Mouse (Mus musculus) cerebellum, adult 2 months (tissue): ENCODE results near the gene Chil1. TPM values are rescaled to one million over a fixed set of nuclear protein-coding genes. Genes with fewer than 3 reads are reported as not detected.
A peak's percentile ranks its signal among the peaks of the same experiment; 100 is the strongest.

Experiments used
- DNase-seq, 2 experiments: peaks; one replicate each; pipeline ENCODE4 v3.0.0; 2021
- H3K27ac ChIP-seq: fragments of 200-500 bp; 2 replicates; pipeline ENCODE4 v1.5.1; 2012; ENCODE audit warnings: low read length, control low read depth, inconsistent platforms; ENCODE audit not compliant: insufficient read depth
- H3K27me3 ChIP-seq: fragments of 200-500 bp; 2 replicates; pipeline ENCODE4 v1.6.1; 2012; ENCODE audit warnings: inconsistent platforms, mild to moderate bottlenecking, low read length, moderate library complexity; ENCODE audit not compliant: control insufficient read depth, insufficient read depth
- H3K4me1 ChIP-seq: fragments of 200-500 bp; 2 replicates; pipeline ENCODE4 v1.6.1; 2011; ENCODE audit warnings: low read length; ENCODE audit not compliant: control insufficient read depth, insufficient read depth
- H3K4me3 ChIP-seq: fragments of 200-500 bp; replicated peaks from 2 replicates; pipeline ENCODE3; 2011; ENCODE audit warnings: mild to moderate bottlenecking, low read depth, low read length, control low read depth; ENCODE audit not compliant: insufficient read depth
- CTCF ChIP-seq: fragments of 200-500 bp; IDR thresholded peaks from 2 replicates; pipeline ENCODE4 v1.5.1; 2011; ENCODE audit warnings: low read depth, mild to moderate bottlenecking, control low read depth, low read length, moderate library complexity, borderline replicate concordance; ENCODE audit not compliant: insufficient read depth
- POLR2A ChIP-seq: fragments of 200-500 bp; IDR thresholded peaks from 2 replicates; pipeline ENCODE4 v1.6.1; 2011; ENCODE audit warnings: low read length, control low read depth, borderline replicate concordance; ENCODE audit not compliant: insufficient read depth
- WGBS: fragments of 180-500 bp; shearing (Covaris S2); methylation state at CpG from one replicate; pipeline ENCODE4 v1.1.7; 2018; 5-methylcytosine and 5-hydroxymethylcytosine counted together
- polyA plus RNA-seq: library from polyadenylated mRNA; depleted of rRNA; stranded (reverse); fragments of >200 nt; gene quantifications from 2 replicates; pipeline ENCODE4 v1.2.3, GENCODE M21; 2012

Gene Chil1
- polyA plus RNA-seq, 1 experiment, result 24.2 TPM

DNA sequence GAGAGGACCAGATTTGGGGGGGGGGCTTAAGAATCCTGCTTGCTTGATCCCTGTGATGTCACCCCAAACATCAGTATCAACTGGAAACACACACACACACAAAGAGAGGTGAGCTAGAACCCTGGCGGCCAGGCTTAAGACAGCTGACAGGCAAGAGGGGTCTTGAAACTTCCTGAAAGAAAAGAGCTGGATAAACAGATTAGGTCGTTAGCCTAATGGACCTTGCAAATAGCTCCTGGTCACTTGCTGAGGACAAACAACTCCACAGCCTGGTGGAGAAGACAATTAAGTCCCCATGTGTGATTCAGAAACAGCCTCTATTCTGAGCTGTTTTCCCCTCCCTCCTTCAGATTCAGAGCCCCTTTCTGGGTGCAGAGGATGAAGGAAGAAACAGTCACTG, 29.7 kb downstream of the Chil1 start:
- TF ChIP-seq CTCF (no peak), POLR2A (no peak)
- Histone ChIP-seq H3K4me1 (peaks cover 72% of the 10 kb centered on the region), H3K27ac (peak overlapping the region; percentile 72; the same call in 1 of the 2 replicates), H3K4me3 (no peak overlapping the region), H3K27me3 (no peaks in the 10 kb centered on the region)
- 39% methylated on average over 2 of the region's 2 CpGs for WGBS
- DNase-seq, result no peak

- no peak overlapping the region for H3K4me3 ChIP-seq
- TF ChIP-seq POLR2A, result no peak
- no peak for TF ChIP-seq CTCF
- H3K27me3 ChIP-seq, result no peaks in the 10 kb centered on the region
- no peak overlapping the region for H3K27ac ChIP-seq
- no peak for DNase-seq
- WGBS, result 28% methylated on average over 6 of the region's 6 CpGs
- peaks cover 73% of the 10 kb centered on the region for H3K4me1 ChIP-seq
Measured at GRCm38 (mm10) chr1:134212351-134212750, 30.4 kb downstream of the Chil1 start.

GRCm38 (mm10) chr1:134213405-134213804, 31.4 kb downstream of the Chil1 start:
- peaks cover 79% of the 10 kb centered on the region for H3K4me1 ChIP-seq
- WGBS, result 61% methylated on average over 7 of the region's 7 CpGs
- DNase-seq, result no peak
- no peaks in the 10 kb centered on the region for H3K27me3 ChIP-seq
- TF ChIP-seq CTCF, result no peak
- TF ChIP-seq POLR2A, result no peak
- 0 out of 2 replicates have a peak overlapping the region, but pooled peaks have one; percentile 7 for H3K27ac ChIP-seq
- no peak overlapping the region for H3K4me3 ChIP-seq

- no peak overlapping the region for H3K4me3 ChIP-seq
- no peaks in the 10 kb centered on the region for H3K27me3 ChIP-seq
- H3K27ac ChIP-seq, result no peak overlapping the region
- WGBS, result 45% methylated on average over 7 of the region's 7 CpGs
- H3K4me1 ChIP-seq, result peaks cover 79% of the 10 kb centered on the region
- TF ChIP-seq CTCF, result no peak
- TF ChIP-seq POLR2A, result no peak
- no peak for DNase-seq
Measured at GRCm38 (mm10) chr1:134215059-134215458, 33.1 kb downstream of the Chil1 start.

GRCm38 (mm10) chr1:134215751-134216628, 34.0 kb downstream of the Chil1 start:
- DNase-seq, result no peak
- H3K27ac ChIP-seq, result no peak overlapping the region
- 48% methylated on average over 11 of the region's 11 CpGs for WGBS
- no peaks in the 10 kb centered on the region for H3K27me3 ChIP-seq
- H3K4me1 ChIP-seq, result peaks cover 75% of the 10 kb centered on the region
- no peak overlapping the region for H3K4me3 ChIP-seq
- no peak for TF ChIP-seq POLR2A
- TF ChIP-seq CTCF, result no peak

GRCm38 (mm10) chr1:134216629-134216971, 34.6 kb downstream of the Chil1 start:
- DNase-seq, result no peak
- no peak overlapping the region for H3K27ac ChIP-seq
- no peaks in the 10 kb centered on the region for H3K27me3 ChIP-seq
- 90% methylated on average over 2 of the region's 2 CpGs for WGBS
- TF ChIP-seq CTCF (no peak), POLR2A (no peak)
- H3K4me3 ChIP-seq, result no peak overlapping the region
- peaks cover 70% of the 10 kb centered on the region for H3K4me1 ChIP-seq

- peaks cover 66% of the 10 kb centered on the region for H3K4me1 ChIP-seq
- 40% methylated on average over 12 of the region's 12 CpGs for WGBS
- no peak for DNase-seq
- no peaks in the 10 kb centered on the region for H3K27me3 ChIP-seq
- TF ChIP-seq POLR2A (no peak), CTCF (no peak)
- H3K4me3 ChIP-seq, result no peak overlapping the region
- H3K27ac ChIP-seq, result no peak overlapping the region
Measured at GRCm38 (mm10) chr1:134217028-134217481, 35.1 kb downstream of the Chil1 start.

- WGBS, result 88% methylated on average over 3 of the region's 3 CpGs
- DNase-seq, result no peak
- Histone ChIP-seq H3K4me1 (peaks cover 65% of the 10 kb centered on the region), H3K27ac (no peak overlapping the region), H3K4me3 (no peak overlapping the region), H3K27me3 (no peaks in the 10 kb centered on the region)
- TF ChIP-seq CTCF (no peak), POLR2A (no peak)
Measured at GRCm38 (mm10) chr1:134217942-134218341, 36.0 kb downstream of the Chil1 start.
